Mouse (Mus musculus) layer of hippocampus, postnatal 14 days (tissue): ENCODE data around the gene D2hgdh. TPM values are rescaled to one million over a fixed set of nuclear protein-coding genes. Genes with fewer than 3 reads are reported as not detected.

ENCODE experiments used
- total RNA-seq, 2 experiments: library from RNA; stranded (reverse); gene quantifications; 2 replicates each; pipeline ENCODE4 v1.2.3; 2021

The D2hgdh gene
- total RNA-seq, 2 experiments from 2014 or later, result 16.5 to 16.6 TPM

Other genes with a start within 250 kb of the D2hgdh start
- 100 to 1,000 TPM; 389 to 405 TPM for gene Stk25, start 166.2 kb upstream of the D2hgdh start, total RNA-seq
- 10 to 100 TPM; 85.2 to 95.5 TPM for gene Bok, start 139.2 kb upstream of the D2hgdh start, total RNA-seq
- gene Atg4b, start 73.4 kb upstream of the D2hgdh start, total RNA-seq, result 10 to 100 TPM; 68.8 to 72.9 TPM
- gene Thap4, start 70.0 kb upstream of the D2hgdh start, total RNA-seq, result 10 to 100 TPM; 30.9 to 31.7 TPM
- gene Dtymk, start 23.0 kb upstream of the D2hgdh start, total RNA-seq, result 10 to 100 TPM; 56.8 to 64.0 TPM
- gene Ing5, start 20.9 kb upstream of the D2hgdh start, total RNA-seq, result 10 to 100 TPM in 1 of 2 experiments, 1 to 10 TPM in 1; 9.0 to 11.1 TPM
- under 1 TPM in 1 of 2 experiments, not detected in 1; 0.78 TPM for gene Gal3st2, start 36.4 kb downstream of the D2hgdh start, total RNA-seq
- under 1 TPM; 0.30 to 0.60 TPM for gene Gal3st2b, start 93.4 kb downstream of the D2hgdh start, total RNA-seq
- gene Gal3st2c, start 165.6 kb downstream of the D2hgdh start, total RNA-seq, result under 1 TPM; 0.05 TPM
- 10 to 100 TPM; 22.6 to 25.3 TPM for gene Neu4, start 195.5 kb downstream of the D2hgdh start, total RNA-seq
- gene Pdcd1, start 227.6 kb downstream of the D2hgdh start, total RNA-seq, result not detected